Mouse (Mus musculus): Measurements from ENCODE around the gene Ugcg.

Gene Ugcg

GRCm38 (mm10) chr4:59189546-59190237 is 635 bp downstream of the Ugcg start:
- DNase-seq (ENCODE audit: low read depth): no peak

GRCm38 (mm10) chr4:59190650-59191424 is 1.8 kb downstream of the Ugcg start:
- no peak for DNase-seq (ENCODE audit: low read depth)

GRCm38 (mm10) chr4:59194731-59195496 is 5.9 kb downstream of the Ugcg start:
- DNase-seq (ENCODE audit: low read depth): no peak

- no peak for DNase-seq (ENCODE audit: low read depth)
These were observed 7.5 kb downstream of the Ugcg start for GRCm38 (mm10) chr4:59196346-59197077.

GRCm38 (mm10) chr4:59197078-59197424 is 8.0 kb downstream of the Ugcg start:
- no peak for DNase-seq (ENCODE audit: low read depth)

GRCm38 (mm10) chr4:59197462-59197861 is 8.4 kb downstream of the Ugcg start:
- DNase-seq (ENCODE audit: low read depth): no peak

- no peak for DNase-seq (ENCODE audit: low read depth)
These were observed 10.3 kb downstream of the Ugcg start for GRCm38 (mm10) chr4:59199341-59199740.

- no peak for DNase-seq (ENCODE audit: low read depth)
These were observed 10.7 kb downstream of the Ugcg start for GRCm38 (mm10) chr4:59199805-59200204.

- no peak for DNase-seq (ENCODE audit: low read depth)
These were observed 11.6 kb downstream of the Ugcg start for GRCm38 (mm10) chr4:59200636-59201035.

- DNase-seq (ENCODE audit: low read depth): peak; percentile 46
These were observed 15.6 kb downstream of the Ugcg start for GRCm38 (mm10) chr4:59204616-59205015.

GRCm38 (mm10) chr4:59205758-59206340 is 16.8 kb downstream of the Ugcg start:
- DNase-seq (ENCODE audit: low read depth): no peak

GRCm38 (mm10) chr4:59206600-59206999 is 17.5 kb downstream of the Ugcg start:
- DNase-seq (ENCODE audit: low read depth): no peak

- DNase-seq (ENCODE audit: low read depth): no peak
These were observed 19.6 kb downstream of the Ugcg start for GRCm38 (mm10) chr4:59208607-59209006.

- no peak for DNase-seq (ENCODE audit: low read depth)
These were observed 22.1 kb downstream of the Ugcg start for GRCm38 (mm10) chr4:59211181-59211580.

- no peak for DNase-seq (ENCODE audit: low read depth)
These were observed 24.8 kb downstream of the Ugcg start for GRCm38 (mm10) chr4:59213833-59214232.

GRCm38 (mm10) chr4:59214695-59215094 is 25.6 kb downstream of the Ugcg start:
- DNase-seq (ENCODE audit: low read depth): no peak

- no peak for DNase-seq (ENCODE audit: low read depth)
These were observed 26.5 kb downstream of the Ugcg start for GRCm38 (mm10) chr4:59215585-59215984.

- no peak for DNase-seq (ENCODE audit: low read depth)
These were observed 28.0 kb downstream of the Ugcg start for GRCm38 (mm10) chr4:59217101-59217500.

- no peak for DNase-seq (ENCODE audit: low read depth)
These were observed 29.1 kb downstream of the Ugcg start for GRCm38 (mm10) chr4:59218154-59218553.

- DNase-seq (ENCODE audit: low read depth): no peak
These were observed 33.2 kb downstream of the Ugcg start for GRCm38 (mm10) chr4:59222226-59222625.

GRCm38 (mm10) chr4:59223055-59223615 is 34.1 kb downstream of the Ugcg start:
- DNase-seq (ENCODE audit: low read depth): no peak

Data from c-Kit-positive CD71-negative TER-119-negative erythroid progenitor cells, embryonic 14.5 days (primary cell).